Mouse (Mus musculus): ENCODE measurements at regions not wholly inside any gene's neighbourhood (a gene's known extent, or its start where the extent isn't known, plus 50 kb on each side); places are given as distances from the start of the nearest gene placed in this dataset.

DNA sequence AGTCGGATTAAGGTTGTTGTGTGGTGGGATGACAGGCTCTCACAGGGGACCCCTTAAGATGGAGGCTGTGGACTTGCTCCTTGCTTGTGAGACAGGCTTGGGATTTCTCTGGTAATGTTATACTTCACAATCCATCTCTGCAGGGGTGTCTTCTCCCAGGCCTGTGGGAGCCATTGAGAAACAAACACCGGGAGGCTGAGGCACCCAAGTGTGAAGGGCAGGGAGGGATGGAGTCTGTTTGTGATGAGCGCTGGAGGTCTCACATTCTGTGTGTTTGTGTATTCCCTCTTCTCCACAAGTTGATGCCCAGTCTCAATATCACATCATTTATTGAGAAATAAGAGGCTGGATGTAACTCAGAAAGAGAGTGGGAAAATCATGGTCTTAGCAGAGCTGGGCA is 483.9 kb upstream of the Tbx3 start:
- TF ChIP-seq CTCF (IDR thresholded peaks at IDR 0.05; ENCODE audit: low read depth) (no peak), EP300 (IDR thresholded peaks at IDR 0.05; ENCODE audit: low read depth) (no peak)
